In the genomic region with DNA sequence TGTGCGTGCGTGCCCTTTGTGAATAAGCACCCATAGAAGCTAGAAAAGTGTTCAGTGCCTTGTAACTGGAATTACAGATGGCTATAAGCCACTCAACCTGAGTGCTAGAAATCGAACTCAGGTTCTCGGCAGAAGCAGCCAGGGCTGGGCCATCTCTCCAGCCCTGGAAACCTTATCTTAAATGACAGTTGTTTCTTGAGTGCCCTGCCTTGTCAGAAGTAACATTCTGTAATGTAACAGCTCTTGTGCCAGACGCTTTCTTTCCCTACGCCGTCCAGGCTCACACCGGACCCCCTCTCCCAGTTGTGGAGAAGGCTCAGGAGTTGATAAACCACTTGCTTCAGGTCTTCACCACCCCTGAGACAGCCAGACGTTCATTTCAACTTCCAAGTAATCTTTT, we compare ENCODE assay signal across 21 mouse cellular contexts. TPM values are rescaled to one million over a fixed set of nuclear protein-coding genes. Genes with fewer than 3 reads are reported as not detected.
DNase-seq lines count a peak whose midpoint lies in the region; ATAC-seq and TF ChIP-seq lines count a peak whose summit lies in the region.
"Had no signal": no experiment of that assay in that cellular context is flagged by ENCODE, and none has a peak within 500 bp of the region (broad histone marks: within the 10 kb centered on the region; RNA-seq: fewer than 3 reads in every experiment).

No protein-coding gene starts in this region.

- H3K4me2 ChIP-seq in intestine, embryonic 14.5 days (ENCODE audit: low read length) = no peak overlapping the region
- H3K4me2 ChIP-seq in intestine, postnatal 0 days (replicated peaks; ENCODE audit: low read depth) = no peak overlapping the region
- H3K4me2 ChIP-seq in intestine, embryonic 16.5 days (ENCODE audit: low read depth, low read length) = no peak overlapping the region
- H3K4me2 ChIP-seq in liver, embryonic 16.5 days (ENCODE audit: low read depth, low read length) = peak overlapping the region; percentile 58
- no peak overlapping the region for H3K4me2 ChIP-seq in hindbrain, embryonic 12.5 days (replicated peaks)
- no peak overlapping the region for H3K4me2 ChIP-seq in forebrain, postnatal 0 days (ENCODE audit: low read depth)
- H3K4me2 ChIP-seq: heart, embryonic 15.5 days; limb, embryonic 13.5 days; midbrain, embryonic 12.5 days had no signal

- WGBS in intestine, embryonic 14.5 days = 68% methylated on average over 9 of the region's 9 CpGs
- WGBS in intestine, postnatal 0 days = 71% methylated on average over 9 of the region's 9 CpGs
- WGBS in intestine, embryonic 16.5 days = 72% methylated on average over 9 of the region's 9 CpGs
- 32% methylated on average over 9 of the region's 9 CpGs for WGBS in liver, embryonic 16.5 days (ENCODE audit: insufficient replicate concordance)
- WGBS in hindbrain, embryonic 12.5 days = 90% methylated on average over 9 of the region's 9 CpGs
- WGBS in forebrain, postnatal 0 days = 88% methylated on average over 9 of the region's 9 CpGs

- no peak for TF ChIP-seq POLR2A in MEL (IDR thresholded peaks at IDR 0.05; ENCODE audit: control insufficient read depth in 1 of 2, insufficient read depth in 1 of 2, low read depth in 1 of 2, low read length in 2 of 2, poor library complexity in 1 of 2)

- no peaks in the 10 kb centered on the region for H3K36me3 ChIP-seq in intestine, embryonic 14.5 days (ENCODE audit: control insufficient read depth, insufficient read depth, low read length)
- peaks cover 8% of the 10 kb centered on the region for H3K36me3 ChIP-seq in intestine, postnatal 0 days (ENCODE audit: control insufficient read depth, insufficient read depth)
- H3K36me3 ChIP-seq in MEL (ENCODE audit: control insufficient read depth in 1 of 2, insufficient read depth in 2 of 2, low read length in 2 of 2) = no peaks in the 10 kb centered on the region; a peak in 2 of 4 replicates
- H3K36me3 ChIP-seq in intestine, embryonic 16.5 days (ENCODE audit: control insufficient read depth, insufficient read depth, low read length) = no peaks in the 10 kb centered on the region
- no peaks in the 10 kb centered on the region for H3K36me3 ChIP-seq in liver, embryonic 16.5 days (ENCODE audit: control insufficient read depth, insufficient read depth)
- no peaks in the 10 kb centered on the region for H3K36me3 ChIP-seq in hindbrain, embryonic 12.5 days
- no peaks in the 10 kb centered on the region for H3K36me3 ChIP-seq in forebrain, postnatal 0 days (ENCODE audit: insufficient read depth)
- H3K36me3 ChIP-seq: heart, embryonic 15.5 days; hindbrain, embryonic 10.5 days; midbrain, embryonic 12.5 days had no signal

- H3K9ac ChIP-seq in intestine, embryonic 14.5 days (ENCODE audit: low read length) = no peak overlapping the region
- no peak overlapping the region for H3K9ac ChIP-seq in intestine, postnatal 0 days (ENCODE audit: low read depth, low read length)
- H3K9ac ChIP-seq in MEL (ENCODE audit: control insufficient read depth, low read depth, low read length, poor library complexity, severe bottlenecking) = no peak overlapping the region
- no peak overlapping the region for H3K9ac ChIP-seq in intestine, embryonic 16.5 days (ENCODE audit: low read depth, low read length)
- peak overlapping the region; percentile 50 for H3K9ac ChIP-seq in liver, embryonic 16.5 days (ENCODE audit: low read depth, low read length)
- no peak overlapping the region for H3K9ac ChIP-seq in hindbrain, embryonic 12.5 days
- H3K9ac ChIP-seq in forebrain, postnatal 0 days = no peak overlapping the region
- H3K9ac ChIP-seq: heart, embryonic 15.5 days; limb, embryonic 13.5 days; midbrain, embryonic 12.5 days had no signal

- H3K9me3 ChIP-seq in intestine, embryonic 14.5 days (ENCODE audit: control insufficient read depth, low read length) = no peaks in the 10 kb centered on the region
- H3K9me3 ChIP-seq in intestine, postnatal 0 days (ENCODE audit: control insufficient read depth) = no peaks in the 10 kb centered on the region
- H3K9me3 ChIP-seq in MEL (replicated peaks; ENCODE audit: insufficient read depth, low read length) = no peaks in the 10 kb centered on the region
- no peaks in the 10 kb centered on the region for H3K9me3 ChIP-seq in intestine, embryonic 16.5 days (ENCODE audit: control insufficient read depth, low read length)
- no peaks in the 10 kb centered on the region for H3K9me3 ChIP-seq in liver, embryonic 16.5 days (replicated peaks; ENCODE audit: control insufficient read depth, low read length)
- H3K9me3 ChIP-seq in hindbrain, embryonic 12.5 days (replicated peaks) = no peaks in the 10 kb centered on the region
- H3K9me3 ChIP-seq in forebrain, postnatal 0 days (ENCODE audit: low read length) = no peaks in the 10 kb centered on the region
- H3K9me3 ChIP-seq: heart, embryonic 15.5 days; hindbrain, embryonic 10.5 days; limb, embryonic 13.5 days; midbrain, embryonic 12.5 days had no signal

- no peaks in the 10 kb centered on the region for H3K27me3 ChIP-seq in intestine, embryonic 14.5 days (replicated peaks; ENCODE audit: control insufficient read depth, insufficient read depth, low read length)
- no peaks in the 10 kb centered on the region for H3K27me3 ChIP-seq in intestine, postnatal 0 days (replicated peaks; ENCODE audit: control insufficient read depth, insufficient read depth, low read length)
- H3K27me3 ChIP-seq in MEL (ENCODE audit: control insufficient read depth in 1 of 2, insufficient read depth in 2 of 2, low read length in 2 of 2) = no peaks in the 10 kb centered on the region
- no peaks in the 10 kb centered on the region for H3K27me3 ChIP-seq in intestine, embryonic 16.5 days (replicated peaks; ENCODE audit: control insufficient read depth, insufficient read depth, low read length)
- no peaks in the 10 kb centered on the region for H3K27me3 ChIP-seq in liver, embryonic 16.5 days (ENCODE audit: control insufficient read depth, insufficient read depth, low read depth, low read length)
- no peaks in the 10 kb centered on the region for H3K27me3 ChIP-seq in hindbrain, embryonic 12.5 days
- H3K27me3 ChIP-seq in forebrain, postnatal 0 days (ENCODE audit: insufficient read depth, low read length) = no peaks in the 10 kb centered on the region
- H3K27me3 ChIP-seq: heart, embryonic 15.5 days; limb, embryonic 13.5 days; midbrain, embryonic 12.5 days had no signal

- TF ChIP-seq EP300 in MEL (IDR thresholded peaks at IDR 0.05; ENCODE audit: low read depth in 1 of 2, low read length in 2 of 2) = no peak

- no peak for TF ChIP-seq CTCF in intestine, postnatal 0 days (IDR thresholded peaks at IDR 0.05; ENCODE audit: low read depth)
- no peak for TF ChIP-seq CTCF in MEL (IDR thresholded peaks at IDR 0.05 in 2 of 3, conservative IDR thresholded peaks at IDR 0.05 in 1 of 3; ENCODE audit: control insufficient read depth in 1 of 3, insufficient read depth in 1 of 3, low read depth in 2 of 3, low read length in 3 of 3, poor library complexity in 1 of 3, severe bottlenecking in 1 of 3)
- no peak for TF ChIP-seq CTCF in forebrain, postnatal 0 days (IDR thresholded peaks at IDR 0.05; ENCODE audit: low read depth)

- no peak for DNase-seq in intestine, embryonic 14.5 days (ENCODE audit: low spot score)
- peak; percentile 47 for DNase-seq in MEL (ENCODE audit: low read depth, low spot score)
- no peak for DNase-seq in left cerebral cortex, postnatal 36 days (ENCODE audit: low spot score in 2 of 2)
- DNase-seq in forebrain, postnatal 0 days = no peak
- DNase-seq: adrenal gland, postnatal 10 days; cerebellum, postnatal 10 days; heart, adult 2 months; lung, postnatal 36 days; right cerebral cortex, postnatal 25 days; thymus, adult 2 months had no signal

- H3K27ac ChIP-seq in intestine, embryonic 14.5 days (ENCODE audit: low read depth) = peak overlapping the region; percentile 4; the same call in 1 of the 2 replicates
- no peak overlapping the region for H3K27ac ChIP-seq in intestine, postnatal 0 days (ENCODE audit: low read depth, low read length)
- no peak overlapping the region for H3K27ac ChIP-seq in MEL (ENCODE audit: control insufficient read depth, low read depth, low read length)
- H3K27ac ChIP-seq in intestine, embryonic 16.5 days (ENCODE audit: low read length) = peak overlapping the region; percentile 25; the same call in 1 of the 2 replicates
- peak overlapping the region; percentile 86 for H3K27ac ChIP-seq in liver, embryonic 16.5 days (ENCODE audit: low read length)
- H3K27ac ChIP-seq in hindbrain, embryonic 12.5 days = no peak overlapping the region
- H3K27ac ChIP-seq in forebrain, postnatal 0 days (ENCODE audit: low read depth, low read length) = no peak overlapping the region
- H3K27ac ChIP-seq: heart, adult 2 months; heart, embryonic 15.5 days; hindbrain, embryonic 10.5 days; kidney, postnatal 0 days; layer of hippocampus, adult 2 months; limb, embryonic 13.5 days; midbrain, embryonic 12.5 days had no signal

- intact Hi-C loops in left cerebral cortex, postnatal 36 days (cut with DNase I) = no loop called here

- TF ChIP-seq RAD21 in MEL (IDR thresholded peaks at IDR 0.05; ENCODE audit: low read depth, low read length) = no peak

- no peak for ATAC-seq in intestine, embryonic 14.5 days (replicated peaks; ENCODE audit: low FRiP score, low TSS enrichment, low read depth)
- no peak for ATAC-seq in intestine, postnatal 0 days
- ATAC-seq in intestine, embryonic 16.5 days = no peak
- ATAC-seq in liver, embryonic 16.5 days (ENCODE audit: low read depth) = peak; percentile 87
- ATAC-seq in hindbrain, embryonic 12.5 days (ENCODE audit: low FRiP score) = no peak
- ATAC-seq in forebrain, postnatal 0 days = no peak
- ATAC-seq: inflammation-experienced regulatory T-cells, adult 6 months had no signal

- no peaks in the 10 kb centered on the region for H3K4me1 ChIP-seq in intestine, embryonic 14.5 days (replicated peaks; ENCODE audit: control insufficient read depth, insufficient read depth, low read length)
- no peaks in the 10 kb centered on the region for H3K4me1 ChIP-seq in intestine, postnatal 0 days (replicated peaks; ENCODE audit: control insufficient read depth, insufficient read depth, low read length)
- H3K4me1 ChIP-seq in MEL (ENCODE audit: control insufficient read depth in 1 of 2, insufficient read depth in 2 of 2, low read length in 2 of 2) = no peaks in the 10 kb centered on the region
- H3K4me1 ChIP-seq in intestine, embryonic 16.5 days (ENCODE audit: control insufficient read depth, insufficient read depth, low read length) = peaks cover 9% of the 10 kb centered on the region
- peaks cover 46% of the 10 kb centered on the region for H3K4me1 ChIP-seq in liver, embryonic 16.5 days (ENCODE audit: control insufficient read depth, low read depth, low read length)
- H3K4me1 ChIP-seq in hindbrain, embryonic 12.5 days = peaks cover 7% of the 10 kb centered on the region; the same call in 1 of the 2 replicates
- H3K4me1 ChIP-seq in forebrain, postnatal 0 days (ENCODE audit: insufficient read depth) = no peaks in the 10 kb centered on the region
- H3K4me1 ChIP-seq: hindbrain, embryonic 10.5 days had no signal

- no peak overlapping the region for H3K4me3 ChIP-seq in intestine, embryonic 14.5 days (ENCODE audit: low read depth, low read length)
- no peak overlapping the region for H3K4me3 ChIP-seq in intestine, postnatal 0 days (ENCODE audit: low read depth, low read length)
- no peak overlapping the region for H3K4me3 ChIP-seq in MEL (ENCODE audit: control insufficient read depth in 1 of 2, insufficient read depth in 1 of 2, low read depth in 2 of 2, low read length in 2 of 2)
- H3K4me3 ChIP-seq in intestine, embryonic 16.5 days (ENCODE audit: low read length) = no peak overlapping the region
- H3K4me3 ChIP-seq in liver, embryonic 16.5 days (ENCODE audit: low read depth, low read length) = peak overlapping the region; percentile 16
- H3K4me3 ChIP-seq in hindbrain, embryonic 12.5 days = no peak overlapping the region
- no peak overlapping the region for H3K4me3 ChIP-seq in forebrain, postnatal 0 days (ENCODE audit: low read depth, low read length)
- H3K4me3 ChIP-seq: heart, adult 2 months; heart, embryonic 15.5 days; hindbrain, embryonic 10.5 days; layer of hippocampus, adult 2 months; limb, embryonic 13.5 days; midbrain, embryonic 12.5 days had no signal

- H3K79me2 ChIP-seq in MEL (ENCODE audit: control insufficient read depth, insufficient read depth, low read length, poor library complexity) = no peaks in the 10 kb centered on the region

RNA-seq across cellular contexts. Expression of gene Jade2, which starts 16.8 kb away (rescaled TPM):
- polyA plus RNA-seq in intestine, embryonic 14.5 days (2014; fragmentation: Nextera tagmentation; extraction: Ambion mirVana) = 0.82 and 0.95 TPM in 2 replicates
- 1.7 and 2.1 TPM in 2 replicates for polyA plus RNA-seq in intestine, postnatal 0 days (2015; fragmentation: Nextera tagmentation; extraction: Ambion mirVana)
- 4.5 and 5.4 TPM in 2 replicates for total RNA-seq in MEL (2012; rRNA removed)
- polyA plus RNA-seq in MEL (2012; ENCODE audit: insufficient read depth in 1 of 2, insufficient read length in 2 of 2, low read depth in 1 of 2, low replicate concordance in 2 of 2, missing spikeins in 1 of 2) = 10 to 100 TPM in 1 of 2 experiments, not detected in 1; 13.0 TPM
- 1.3 and 1.5 TPM in 2 replicates for polyA plus RNA-seq in intestine, embryonic 16.5 days (2015; fragmentation: Nextera tagmentation; extraction: Ambion mirVana)
- 0.64 and 0.79 TPM in 2 replicates for polyA plus RNA-seq in liver, embryonic 16.5 days (2015; fragmentation: Nextera tagmentation; extraction: Ambion mirVana)
- 0.83 and 1.0 TPM in 2 replicates for polyA plus RNA-seq in hindbrain, embryonic 12.5 days (2016; fragmentation: Nextera tagmentation; extraction: Ambion mirVana)
- total RNA-seq in left cerebral cortex, postnatal 36 days (2021) = 10 to 100 TPM; 34.0 to 39.7 TPM
- 1.9 and 3.3 TPM in 2 replicates for total RNA-seq in forebrain, postnatal 0 days (2014; rRNA removed)
- polyA plus RNA-seq in forebrain, postnatal 0 days (2015; fragmentation: Nextera tagmentation; extraction: Ambion mirVana) = 0.34 and 0.56 TPM in 2 replicates

Comparison
In these comparisons a context has a peak if more than half of its experiments do, and no peak if none do; other contexts are left out.
1. H3K27ac ChIP-seq: peak in intestine, embryonic 14.5 days (single experiment), intestine, embryonic 16.5 days (single experiment) and liver, embryonic 16.5 days (single experiment); none in intestine, postnatal 0 days (single experiment), MEL (single experiment), hindbrain, embryonic 12.5 days (single experiment) and forebrain, postnatal 0 days (single experiment).